Mouse (Mus musculus): Measurements from ENCODE around the gene Sqor. TPM values are rescaled to one million over a fixed set of nuclear protein-coding genes. Genes with fewer than 3 reads are reported as not detected.

Gene Sqor
- total RNA-seq, 1 experiment from 2014 or later, result 132 TPM

GRCm38 (mm10) chr2:122780447-122780846, 15.4 kb downstream of the Sqor start:
- 0 out of 2 replicates have a peak, but pooled peaks have one; percentile 27 for ATAC-seq (replicated peaks; ENCODE audit: insufficient number of reproducible peaks, low FRiP score, low TSS enrichment, poor library complexity, severe bottlenecking)

- ATAC-seq (replicated peaks; ENCODE audit: insufficient number of reproducible peaks, low FRiP score, low TSS enrichment, poor library complexity, severe bottlenecking), result no peak
Observed at GRCm38 (mm10) chr2:122781590-122782356, 16.7 kb downstream of the Sqor start.

- ATAC-seq (replicated peaks; ENCODE audit: insufficient number of reproducible peaks, low FRiP score, low TSS enrichment, poor library complexity, severe bottlenecking), result no peak
Observed at GRCm38 (mm10) chr2:122783730-122784129, 18.7 kb downstream of the Sqor start.

GRCm38 (mm10) chr2:122784701-122785100, 19.7 kb downstream of the Sqor start:
- ATAC-seq (replicated peaks; ENCODE audit: insufficient number of reproducible peaks, low FRiP score, low TSS enrichment, poor library complexity, severe bottlenecking), result no peak

GRCm38 (mm10) chr2:122786167-122786566, 21.1 kb downstream of the Sqor start:
- ATAC-seq (replicated peaks; ENCODE audit: insufficient number of reproducible peaks, low FRiP score, low TSS enrichment, poor library complexity, severe bottlenecking), result no peak

- ATAC-seq (replicated peaks; ENCODE audit: insufficient number of reproducible peaks, low FRiP score, low TSS enrichment, poor library complexity, severe bottlenecking), result no peak
Observed at GRCm38 (mm10) chr2:122789311-122789710, 24.3 kb downstream of the Sqor start.

GRCm38 (mm10) chr2:122789730-122790129, 24.7 kb downstream of the Sqor start:
- ATAC-seq (replicated peaks; ENCODE audit: insufficient number of reproducible peaks, low FRiP score, low TSS enrichment, poor library complexity, severe bottlenecking), result no peak

GRCm38 (mm10) chr2:122804392-122804791, 39.4 kb downstream of the Sqor start:
- ATAC-seq (replicated peaks; ENCODE audit: insufficient number of reproducible peaks, low FRiP score, low TSS enrichment, poor library complexity, severe bottlenecking), result no peak

- no peak for ATAC-seq (replicated peaks; ENCODE audit: insufficient number of reproducible peaks, low FRiP score, low TSS enrichment, poor library complexity, severe bottlenecking)
Observed at GRCm38 (mm10) chr2:122806040-122806439, 41.0 kb downstream of the Sqor start.

- ATAC-seq (replicated peaks; ENCODE audit: insufficient number of reproducible peaks, low FRiP score, low TSS enrichment, poor library complexity, severe bottlenecking), result no peak
Observed at GRCm38 (mm10) chr2:122809027-122809426, 44.0 kb downstream of the Sqor start.

GRCm38 (mm10) chr2:122816986-122817385, 51.9 kb downstream of the Sqor start:
- no peak for ATAC-seq (replicated peaks; ENCODE audit: insufficient number of reproducible peaks, low FRiP score, low TSS enrichment, poor library complexity, severe bottlenecking)

- ATAC-seq (replicated peaks; ENCODE audit: insufficient number of reproducible peaks, low FRiP score, low TSS enrichment, poor library complexity, severe bottlenecking), result no peak
Observed at GRCm38 (mm10) chr2:122821246-122821645, 56.2 kb downstream of the Sqor start.

GRCm38 (mm10) chr2:122825406-122826236, 60.6 kb downstream of the Sqor start:
- no peak for ATAC-seq (replicated peaks; ENCODE audit: insufficient number of reproducible peaks, low FRiP score, low TSS enrichment, poor library complexity, severe bottlenecking)

GRCm38 (mm10) chr2:122826302-122826701, 61.3 kb downstream of the Sqor start:
- ATAC-seq (replicated peaks; ENCODE audit: insufficient number of reproducible peaks, low FRiP score, low TSS enrichment, poor library complexity, severe bottlenecking), result no peak

- ATAC-seq (replicated peaks; ENCODE audit: insufficient number of reproducible peaks, low FRiP score, low TSS enrichment, poor library complexity, severe bottlenecking), result no peak
Observed at GRCm38 (mm10) chr2:122854636-122855035, 89.6 kb downstream of the Sqor start.

- no peak for ATAC-seq (replicated peaks; ENCODE audit: insufficient number of reproducible peaks, low FRiP score, low TSS enrichment, poor library complexity, severe bottlenecking)
Observed at GRCm38 (mm10) chr2:122855354-122855753, 90.3 kb downstream of the Sqor start.
